Mouse (Mus musculus) left cerebral cortex, adult 8-10 months (tissue): Measurements from ENCODE around the gene Wdfy2. TPM values are rescaled to one million over a fixed set of nuclear protein-coding genes. Genes with fewer than 3 reads are reported as not detected.
A peak's percentile ranks its signal among the peaks of the same experiment; 100 is the strongest.
"Not testable (repeated sequence)": the region's sequence is repeated elsewhere in the genome, so short reads cannot be mapped to it uniquely, and the experiment has no call there.

Source experiments
- DNase-seq, 2 experiments: peaks; one replicate each; pipeline ENCODE4 v3.0.0; 2022; ENCODE audit warnings: low spot score in 2 of 2
- total RNA-seq, 4 experiments: library from RNA; stranded (reverse); gene quantifications; 2 replicates each; pipeline ENCODE4 v1.2.4; 2022

Gene Wdfy2
- 10 to 100 TPM; 11.9 to 13.6 (median 13.3) TPM for total RNA-seq

DNA sequence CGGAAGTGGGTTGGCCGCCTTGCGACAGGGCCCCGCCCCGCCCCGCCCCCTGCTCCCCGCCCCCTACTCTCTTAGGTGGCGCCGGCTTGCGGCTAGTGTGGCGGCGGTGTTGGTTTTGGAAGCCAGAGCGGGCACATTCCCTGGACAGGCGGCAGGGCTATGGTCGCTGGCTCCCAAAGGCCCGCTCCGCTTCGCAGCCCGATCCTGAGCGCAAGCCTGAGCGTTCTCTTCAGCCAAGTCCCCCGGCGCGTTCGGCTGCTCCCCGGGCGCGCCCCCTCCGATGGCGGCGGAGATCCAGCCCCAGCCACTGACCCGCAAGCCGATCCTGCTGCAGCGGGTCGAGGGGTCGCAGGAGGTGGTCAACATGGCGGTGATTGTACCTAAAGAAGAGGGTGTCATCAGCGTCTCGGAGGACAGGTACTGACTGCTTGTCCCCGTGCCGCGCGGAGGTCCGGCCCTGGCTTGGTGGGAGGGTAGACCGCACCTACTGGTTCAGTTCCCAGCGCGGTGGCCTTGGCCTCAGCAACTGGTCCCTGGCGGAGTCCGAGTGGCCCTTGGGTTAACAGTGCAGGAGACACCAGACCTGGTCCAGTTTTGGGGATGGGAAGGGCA is at the start of gene Wdfy2:
Gene Wdfy2, plus strand, starts transcription at position 38 of the 612 bp plus-strand sequence.
- DNase-seq: peak in 1 of 2 experiments; percentile 54

GRCm38 (mm10) chr14:62789282-62789681 is 48.2 kb upstream of the Wdfy2 start:
- no peak for DNase-seq

GRCm38 (mm10) chr14:62795719-62796118 is 41.8 kb upstream of the Wdfy2 start:
- no peak for DNase-seq

DNA sequence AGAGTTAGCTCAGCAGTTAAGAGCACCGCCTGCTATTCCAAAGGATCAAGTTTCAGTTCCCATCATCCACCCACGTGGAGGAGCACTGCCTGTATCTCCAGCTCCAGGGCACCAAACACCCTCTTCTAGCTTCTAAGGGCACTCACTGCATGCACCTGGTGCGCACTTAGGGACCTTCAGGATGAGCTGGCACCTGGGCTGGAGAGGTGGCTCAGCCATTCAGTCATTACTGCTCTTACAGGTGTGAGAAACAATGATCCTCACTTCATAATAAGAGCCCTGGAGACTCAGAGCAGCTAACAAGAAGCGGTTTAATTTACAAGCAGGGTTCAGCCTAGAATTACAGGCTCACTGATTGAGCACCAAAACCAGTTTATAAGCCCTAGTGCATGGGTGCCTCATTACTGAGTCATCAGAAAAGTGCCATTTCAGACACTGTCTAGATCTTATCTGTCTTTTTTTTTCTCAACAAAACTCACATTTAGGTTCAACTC is 38.8 kb upstream of the Wdfy2 start:
- no peak for DNase-seq

GRCm38 (mm10) chr14:62800791-62801190 is 36.7 kb upstream of the Wdfy2 start:
- DNase-seq: peak in 1 of 2 experiments; percentile 27

- DNase-seq: no peak
Measured at GRCm38 (mm10) chr14:62803204-62803603, 34.3 kb upstream of the Wdfy2 start.

DNA sequence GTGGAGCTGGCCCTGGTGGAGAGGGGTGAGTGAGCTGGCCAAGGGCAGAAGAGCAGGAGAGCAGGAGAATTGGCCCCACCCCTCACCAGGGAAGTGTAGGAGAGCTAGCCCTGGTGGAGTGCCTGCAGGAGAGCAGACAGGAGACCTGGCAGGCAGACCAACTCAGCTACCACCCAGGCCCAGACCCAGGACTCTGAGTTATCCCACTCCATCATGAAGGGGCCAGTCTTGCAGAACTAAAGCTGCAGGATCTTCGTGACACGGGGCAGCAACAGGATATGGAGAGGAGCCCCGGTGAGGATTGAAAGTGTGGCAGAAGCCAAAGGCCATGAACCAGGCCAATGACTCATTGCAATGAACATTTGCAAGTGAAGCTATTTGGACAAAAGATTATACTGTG is 30.6 kb upstream of the Wdfy2 start:
- DNase-seq: no peak

- DNase-seq: no peak
Measured at GRCm38 (mm10) chr14:62808661-62809523, 28.6 kb upstream of the Wdfy2 start.

DNA sequence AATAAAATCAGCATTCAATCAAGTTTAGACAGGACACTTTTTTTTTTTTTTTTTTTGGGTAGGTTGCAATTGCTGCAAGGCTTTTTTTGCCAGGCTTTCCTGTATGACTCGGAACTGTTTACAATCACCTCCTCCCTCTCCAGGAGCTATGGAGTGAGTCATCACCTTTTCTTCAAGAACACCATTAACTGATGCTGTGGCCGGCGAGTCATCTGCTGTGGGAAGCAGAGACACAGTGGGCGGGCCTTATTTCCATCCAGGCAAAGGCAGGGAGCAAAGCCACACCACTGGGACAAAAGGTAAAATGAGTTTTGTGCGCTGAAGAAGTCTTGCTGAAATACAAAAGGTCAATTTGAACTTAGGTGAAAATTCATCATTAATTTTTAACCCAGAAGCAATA is 24.7 kb upstream of the Wdfy2 start:
- DNase-seq: peak in 1 of 2 experiments; percentile 64

DNA sequence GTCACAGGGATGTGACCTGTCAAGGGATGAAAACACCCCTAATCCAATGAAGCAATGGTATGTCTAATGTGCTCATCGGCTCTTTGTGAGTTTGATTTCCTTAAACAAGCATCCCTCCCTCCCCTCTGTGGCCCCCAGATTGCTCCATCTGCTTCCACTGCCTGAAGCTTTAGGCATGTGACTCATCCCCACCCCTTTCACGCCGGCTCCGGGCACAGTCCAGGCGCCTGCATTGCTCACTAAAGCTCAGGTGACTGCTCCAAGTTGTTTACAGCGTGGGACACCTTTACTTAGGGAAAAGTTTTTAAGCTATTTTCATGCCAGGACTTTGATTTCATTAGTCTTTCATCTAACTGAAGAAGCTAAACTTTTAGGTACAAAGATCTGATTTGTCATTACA is 22.9 kb upstream of the Wdfy2 start:
- DNase-seq: no peak

DNA sequence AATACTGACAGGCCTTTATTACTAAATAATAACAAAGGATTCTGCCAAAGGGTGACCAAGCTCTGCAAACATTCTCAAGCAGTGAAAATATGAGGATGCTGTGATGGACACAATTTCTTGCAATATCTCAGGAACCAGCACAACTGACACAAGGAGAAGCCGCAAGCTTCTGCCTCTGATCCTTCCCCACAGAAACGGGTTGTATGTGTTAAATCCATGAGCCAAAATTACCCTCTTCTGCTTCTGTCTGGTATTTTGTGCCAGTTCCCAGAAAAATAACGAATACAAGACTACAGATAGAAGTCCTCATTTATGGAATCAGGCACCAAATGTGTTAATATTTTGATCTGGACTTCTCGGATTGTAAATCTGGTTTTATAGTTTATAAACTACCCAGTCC is 20.7 kb upstream of the Wdfy2 start:
- DNase-seq: no peak

DNA sequence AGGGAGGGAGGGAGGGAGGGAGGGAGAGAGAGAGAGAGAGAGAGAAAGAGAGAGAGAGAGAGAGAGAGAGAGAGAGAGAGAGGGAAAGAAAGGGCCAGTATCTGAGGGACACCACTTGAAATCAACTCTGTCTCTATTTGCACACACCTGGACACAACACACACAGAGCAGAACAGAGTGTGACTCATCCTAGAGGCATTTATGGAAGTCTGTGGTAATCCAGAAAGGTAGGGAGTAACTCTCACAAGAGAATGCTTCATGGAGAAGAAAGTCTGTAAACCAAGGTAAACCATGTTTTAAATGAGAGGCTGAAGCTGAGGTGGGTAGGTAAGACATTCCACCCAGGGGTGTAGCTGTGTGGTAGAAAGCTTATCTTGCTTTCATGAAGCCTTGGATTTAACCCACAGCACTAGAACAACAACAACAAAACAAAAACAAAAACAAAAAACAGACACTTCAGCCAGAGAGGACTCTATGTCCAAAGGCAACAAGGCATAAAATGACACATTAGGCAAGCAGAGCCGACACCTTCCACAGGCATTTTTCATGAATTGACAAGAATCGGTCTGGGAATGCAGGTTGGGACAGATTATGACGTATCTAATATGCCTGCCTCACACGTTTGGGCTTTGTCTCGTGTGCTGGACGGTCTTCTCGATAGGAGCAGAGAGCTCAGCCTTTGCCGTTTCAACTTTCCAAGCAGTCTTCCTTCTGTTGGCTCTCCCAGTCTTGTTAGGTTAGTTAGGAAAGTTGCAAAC is 11.7 kb upstream of the Wdfy2 start:
- no peak for DNase-seq

GRCm38 (mm10) chr14:62829291-62829690 is 8.2 kb upstream of the Wdfy2 start:
- DNase-seq: no peak

- no peak for DNase-seq
Measured at GRCm38 (mm10) chr14:62831691-62832275, 5.7 kb upstream of the Wdfy2 start.

DNA sequence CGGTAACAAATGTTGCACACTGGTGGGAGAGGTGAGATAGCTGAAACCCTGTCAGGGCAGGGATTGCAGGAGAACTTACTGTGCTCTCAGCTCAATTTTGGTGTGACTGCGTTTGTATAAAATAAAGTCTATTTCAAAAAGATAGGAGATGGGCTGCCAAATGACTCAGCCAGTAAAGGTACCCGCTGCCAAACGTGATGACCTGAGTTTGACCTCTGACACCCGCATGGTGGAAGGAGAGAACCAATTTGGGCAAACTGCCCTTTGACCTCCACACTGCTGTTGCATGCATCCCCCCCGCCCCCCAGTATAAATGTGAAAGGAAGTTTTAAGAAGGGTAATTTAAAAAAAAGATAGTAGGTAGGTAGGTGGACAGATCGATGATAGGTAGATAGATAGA is 4.4 kb upstream of the Wdfy2 start:
- no peak for DNase-seq

GRCm38 (mm10) chr14:62833541-62833940 is 3.9 kb upstream of the Wdfy2 start:
- no peak for DNase-seq

- not testable (repeated sequence) for DNase-seq
Measured at GRCm38 (mm10) chr14:62835737-62836136, 1.7 kb upstream of the Wdfy2 start.

GRCm38 (mm10) chr14:62836926-62837640 is 395 bp upstream of the Wdfy2 start:
- peak; percentile 89 to 99 for DNase-seq

DNA sequence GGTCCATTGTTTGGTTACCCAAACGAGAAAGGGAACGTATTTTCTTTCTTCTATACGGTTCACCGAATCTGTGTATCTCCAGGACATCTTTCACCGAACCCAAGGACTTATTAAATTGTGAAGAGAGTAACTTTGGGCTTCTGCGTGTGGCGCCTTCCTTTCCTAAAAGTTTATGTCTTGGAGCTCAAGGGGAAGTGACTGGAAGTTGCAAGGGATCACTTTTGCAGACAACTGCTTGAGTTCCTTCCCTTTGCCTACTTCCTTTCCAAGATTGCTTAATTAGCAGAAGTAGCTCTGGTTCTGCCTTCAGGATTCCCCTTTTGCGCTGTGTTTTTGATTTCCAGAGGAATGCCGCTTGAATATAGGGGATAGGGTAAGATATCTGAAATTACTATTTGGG is 858 bp downstream of the Wdfy2 start:
- no peak for DNase-seq

DNA sequence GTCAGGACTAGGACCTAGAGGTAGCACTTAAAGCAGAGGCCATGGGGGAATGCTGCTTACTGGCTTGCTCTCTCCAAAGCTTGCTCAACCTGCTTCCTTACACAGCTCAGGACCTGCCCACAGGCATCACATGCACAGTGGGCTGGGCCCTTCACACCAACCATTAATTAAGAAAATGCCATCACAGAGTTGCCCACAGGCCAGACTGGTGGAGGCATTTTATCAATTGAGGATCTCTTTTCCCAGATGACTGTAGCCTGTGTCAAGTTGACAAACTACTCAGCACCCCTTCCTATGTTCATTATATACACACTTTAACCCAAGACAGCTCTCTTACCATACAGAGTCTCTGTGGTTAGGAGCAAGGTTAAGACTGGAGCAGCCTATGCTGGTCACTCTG is 4.2 kb downstream of the Wdfy2 start:
- DNase-seq: no peak

DNA sequence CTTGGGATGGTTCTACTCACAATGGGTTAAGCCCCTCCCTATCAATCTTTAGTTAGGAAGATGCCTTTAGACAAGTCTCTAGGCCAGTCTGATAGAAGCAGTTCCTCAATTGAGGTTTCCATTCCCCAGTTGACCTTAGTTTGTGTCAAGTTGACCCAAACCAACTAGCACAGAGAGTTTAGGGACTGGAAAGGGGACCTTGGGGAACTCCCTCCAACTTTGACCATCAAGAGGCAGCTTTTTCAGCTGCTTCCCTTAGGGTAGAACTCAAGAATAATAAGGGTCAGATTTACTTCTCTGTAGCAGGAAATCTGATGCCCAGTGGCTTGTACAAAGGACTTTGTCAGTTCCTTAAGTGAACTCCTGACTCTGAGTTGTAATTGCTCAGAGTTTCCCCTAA is 5.0 kb downstream of the Wdfy2 start:
- no peak for DNase-seq
